Mouse (Mus musculus): ENCODE measurements around the gene Sclt1. TPM values are rescaled to one million over a fixed set of nuclear protein-coding genes. Genes with fewer than 3 reads are reported as not detected.

Sclt1 gene
- polyA plus RNA-seq, 1 experiment, result 0.97 TPM

DNA sequence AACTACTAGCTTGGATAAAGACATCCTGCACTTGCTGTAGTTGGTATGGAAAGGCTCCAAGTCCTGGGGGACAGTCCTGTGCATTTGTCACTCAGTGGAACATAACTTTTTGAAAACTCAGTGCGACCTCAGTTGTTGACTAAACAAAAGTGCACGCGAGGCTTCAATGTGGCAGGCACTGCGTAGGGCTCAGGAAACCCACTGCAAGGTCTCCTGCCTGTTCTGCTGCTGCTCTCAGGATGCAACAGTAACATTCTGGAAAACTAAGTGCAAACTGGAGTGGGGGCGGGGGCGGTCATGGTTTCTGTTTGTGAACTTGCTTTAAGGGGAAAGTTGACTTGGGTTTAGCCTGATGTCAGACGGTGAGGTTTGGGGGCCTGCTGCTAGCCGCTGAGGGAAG, 134.8 kb downstream of the Sclt1 start:
- no peak for DNase-seq (ENCODE audit: low read depth, low spot score)
- WGBS, result 82% methylated on average over 8 of the region's 8 CpGs

DNA sequence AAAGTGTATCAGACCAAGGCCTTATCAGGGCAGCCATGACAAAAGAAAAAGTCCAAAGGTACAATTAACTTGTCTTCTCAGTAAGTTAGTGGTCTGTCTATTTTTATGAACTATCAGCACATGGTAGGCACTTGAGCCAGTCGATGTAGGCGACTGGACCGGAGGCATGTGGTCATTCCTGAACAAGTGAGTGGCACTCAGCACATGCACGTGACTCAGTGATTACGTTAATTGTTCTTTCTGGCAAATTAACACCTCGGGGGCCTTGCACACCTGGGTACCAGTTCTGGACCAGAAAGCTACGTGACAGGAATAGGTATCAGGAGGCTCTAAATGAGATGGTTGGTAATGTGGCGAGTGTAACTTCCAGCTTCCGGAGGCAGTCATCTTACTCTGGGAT, 135.3 kb downstream of the Sclt1 start:
- WGBS, result 94% methylated on average over 9 of the region's 9 CpGs
- no peak for DNase-seq (ENCODE audit: low read depth, low spot score)

GRCm38 (mm10) chr3:41606330-41606664, 136.0 kb downstream of the Sclt1 start:
- 91% methylated on average over 4 of the region's 4 CpGs for WGBS
- no peak for DNase-seq (ENCODE audit: low read depth, low spot score)

DNA sequence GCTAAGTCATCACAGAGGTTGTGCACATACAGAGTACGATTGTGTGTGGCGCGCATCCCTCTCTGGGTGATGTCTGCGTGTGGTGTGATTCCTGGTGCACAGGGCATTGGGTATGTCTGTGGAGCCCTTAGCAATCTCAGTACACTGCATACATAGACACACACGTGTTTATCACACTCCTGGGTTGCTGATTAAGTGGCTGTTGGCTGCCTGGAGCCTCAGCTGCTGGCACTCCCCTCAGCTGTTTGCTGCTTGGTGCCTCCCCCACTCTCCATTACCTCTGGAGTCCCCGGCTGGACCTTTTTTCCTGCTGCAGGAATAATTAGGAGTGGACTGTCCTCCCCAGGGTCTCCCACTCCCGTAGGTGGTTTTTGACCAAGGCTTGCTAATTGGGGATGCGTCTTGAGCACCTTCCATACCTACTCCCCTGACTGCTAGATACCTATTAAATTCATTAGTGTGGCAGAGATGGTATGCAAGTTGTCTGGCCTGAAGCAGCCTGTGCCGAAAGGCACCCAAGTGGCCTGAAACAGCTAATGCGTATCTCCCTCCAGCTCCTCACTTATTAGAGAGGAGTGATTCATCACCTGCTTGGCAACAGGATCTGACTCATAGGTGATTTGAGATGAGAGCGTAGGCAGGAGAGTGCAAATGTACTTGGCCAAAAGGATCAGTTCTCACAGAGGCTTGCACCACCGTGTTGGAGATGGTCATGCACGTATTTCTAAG, 136.5 kb downstream of the Sclt1 start:
- DNase-seq (ENCODE audit: low read depth, low spot score), result no peak
- WGBS, result 87% methylated on average over 13 of the region's 13 CpGs

DNA sequence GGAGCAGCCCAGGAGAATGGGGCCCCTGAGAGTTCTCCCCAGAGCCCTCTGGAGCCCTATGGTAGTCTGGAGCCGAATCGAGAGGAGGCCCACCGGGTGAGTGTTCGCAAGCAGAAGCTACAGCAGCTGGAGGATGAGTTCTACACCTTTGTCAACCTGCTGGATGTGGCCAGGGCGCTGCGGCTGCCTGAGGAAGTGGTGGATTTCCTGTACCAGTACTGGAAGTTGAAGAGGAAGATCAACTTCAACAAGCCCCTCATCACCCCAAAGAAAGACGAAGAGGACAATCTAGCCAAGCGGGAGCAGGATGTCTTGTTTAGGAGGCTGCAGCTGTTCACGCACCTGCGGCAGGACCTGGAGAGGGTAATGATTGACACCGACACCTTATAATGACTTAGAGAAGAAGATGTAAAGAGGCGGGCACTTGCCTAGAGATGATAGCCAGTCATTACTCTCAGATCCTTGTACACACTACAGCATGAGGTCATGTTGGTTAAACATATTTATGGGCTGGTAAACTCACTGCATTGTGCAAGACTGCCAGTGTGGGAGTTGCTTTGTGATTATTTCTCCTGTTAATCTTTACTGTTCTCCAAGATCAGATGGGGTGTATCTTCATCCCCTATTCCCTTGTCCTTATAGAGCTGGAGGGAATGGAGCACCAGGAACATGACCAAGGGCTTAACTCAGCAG, 137.5 kb downstream of the Sclt1 start:
- 60% methylated on average over 12 of the region's 12 CpGs for WGBS
- no peak for DNase-seq (ENCODE audit: low read depth, low spot score)

DNA sequence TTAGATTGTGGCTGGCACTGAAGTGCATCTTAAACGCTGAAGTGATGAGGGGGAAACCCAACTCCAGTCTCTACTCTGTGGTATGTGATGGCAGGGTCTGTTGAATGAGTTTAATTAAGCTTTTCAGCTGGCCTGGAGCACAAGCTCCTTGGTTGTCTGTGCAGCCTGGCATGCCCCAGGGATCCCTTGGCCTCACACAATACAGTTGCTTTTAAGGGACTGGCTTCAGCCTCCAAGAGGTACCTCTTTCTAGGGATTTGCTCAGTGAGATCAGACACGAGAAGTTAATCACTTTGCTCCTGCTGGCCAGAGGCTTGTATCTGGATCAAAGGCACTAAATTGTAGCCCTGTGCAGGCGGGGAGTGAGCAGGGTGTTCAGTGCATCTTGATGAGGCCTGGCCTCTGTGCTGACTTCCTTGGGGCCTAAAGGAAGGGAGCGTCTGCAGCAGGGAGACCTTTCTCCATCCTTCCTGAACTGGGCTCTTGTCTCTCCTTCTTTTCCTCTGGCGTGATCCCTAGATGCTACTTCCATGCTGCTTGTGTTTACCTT, 138.8 kb downstream of the Sclt1 start:
- DNase-seq (ENCODE audit: low read depth, low spot score), result no peak
- 78% methylated on average over 5 of the region's 5 CpGs for WGBS

- DNase-seq (ENCODE audit: low read depth, low spot score), result no peak
- WGBS, result 38% methylated on average over 10 of the region's 10 CpGs
Observed at GRCm38 (mm10) chr3:41602933-41603332, 139.4 kb downstream of the Sclt1 start.

GRCm38 (mm10) chr3:41601226-41602020, 140.9 kb downstream of the Sclt1 start:
- WGBS, result 82% methylated on average over 9 of the region's 9 CpGs
- DNase-seq (ENCODE audit: low read depth, low spot score), result no peak

- no peak for DNase-seq (ENCODE audit: low read depth, low spot score)
- whole genome bisulfite sequencing, result 82% methylated on average over 14 of the region's 14 CpGs
Observed at GRCm38 (mm10) chr3:41599806-41600589, 142.3 kb downstream of the Sclt1 start.

- DNase-seq (ENCODE audit: low read depth, low spot score), result no peak
- 86% methylated on average over 10 of the region's 10 CpGs for WGBS
Observed at GRCm38 (mm10) chr3:41599226-41599625, 143.1 kb downstream of the Sclt1 start.

GRCm38 (mm10) chr3:41598412-41598811, 143.9 kb downstream of the Sclt1 start:
- no peak for DNase-seq (ENCODE audit: low read depth, low spot score)
- 89% methylated on average over 9 of the region's 9 CpGs for WGBS

GRCm38 (mm10) chr3:41597036-41597435, 145.3 kb downstream of the Sclt1 start:
- DNase-seq (ENCODE audit: low read depth, low spot score), result no peak
- WGBS, result 92% methylated on average over 8 of the region's 8 CpGs

DNA sequence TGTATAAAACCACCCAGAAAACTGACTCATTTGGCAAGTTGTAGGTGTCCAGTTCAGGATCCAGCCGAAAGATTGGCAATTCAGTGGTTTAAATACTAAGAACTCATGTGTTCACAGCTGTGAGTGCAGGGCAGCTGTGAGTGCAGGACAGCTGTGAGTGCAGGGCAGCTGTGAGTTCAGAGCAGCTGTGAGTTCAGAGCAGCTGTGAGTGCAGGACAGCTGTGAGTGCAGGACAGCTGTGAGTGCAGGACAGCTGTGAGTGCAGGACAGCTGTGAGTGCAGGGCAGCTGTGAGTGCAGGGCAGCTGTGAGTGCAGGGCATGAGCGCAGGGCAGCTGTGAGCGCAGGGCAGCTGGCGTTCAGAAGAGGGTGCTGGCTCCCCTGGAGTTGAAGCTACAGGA, 147.3 kb downstream of the Sclt1 start:
- 72% methylated on average over 4 of the region's 4 CpGs for WGBS
- no peak for DNase-seq (ENCODE audit: low read depth, low spot score)

GRCm38 (mm10) chr3:41594097-41594879, 148.0 kb downstream of the Sclt1 start:
- WGBS, result 28% methylated on average over 9 of the region's 9 CpGs
- DNase-seq (ENCODE audit: low read depth, low spot score), result no peak

DNA sequence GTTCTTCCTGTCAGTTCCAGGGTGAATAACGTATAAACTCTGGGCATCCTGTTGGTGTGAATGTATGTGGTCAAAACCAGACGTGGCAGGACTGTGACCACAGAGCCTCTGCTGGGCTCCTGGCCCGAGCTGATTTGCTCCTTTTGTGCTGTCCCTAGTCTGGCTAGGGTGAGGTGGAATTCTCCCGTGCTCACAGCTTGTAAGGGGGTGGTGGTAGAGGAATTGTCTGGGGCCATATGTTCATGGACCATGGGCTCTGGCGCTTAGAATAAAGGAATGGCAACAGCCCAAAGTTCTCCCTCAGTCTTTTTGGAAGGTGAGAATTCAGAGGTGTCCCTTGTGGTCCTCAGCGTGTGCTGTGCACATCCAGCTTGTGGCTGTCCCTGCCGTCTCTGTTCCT, 149.5 kb downstream of the Sclt1 start:
- 89% methylated on average over 7 of the region's 7 CpGs for WGBS
- no peak for DNase-seq (ENCODE audit: low read depth, low spot score)

DNA sequence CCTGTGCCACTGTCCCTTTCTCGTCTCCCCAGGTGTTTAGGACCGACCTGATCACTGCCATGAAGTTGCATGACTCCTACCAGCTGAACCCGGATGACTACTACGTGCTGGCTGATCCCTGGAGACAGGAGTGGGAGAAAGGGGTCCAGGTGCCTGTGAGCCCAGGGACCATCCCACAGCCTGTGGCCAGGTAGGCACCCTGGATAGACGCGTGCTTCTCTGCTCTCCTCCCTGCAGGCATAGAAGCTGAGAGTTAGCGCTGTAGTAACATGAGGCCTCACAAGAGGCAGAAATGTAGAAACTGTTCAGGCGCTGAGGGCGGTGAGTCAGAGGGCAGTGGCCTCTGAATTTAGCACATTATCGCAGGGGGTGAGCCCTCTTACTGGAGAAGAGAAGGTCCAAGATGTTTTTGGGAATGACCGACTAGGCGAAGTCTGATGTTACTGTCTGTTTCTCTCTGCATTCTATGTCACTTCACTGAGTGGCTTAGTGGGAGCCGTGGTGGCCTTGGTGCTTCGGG, 150.6 kb downstream of the Sclt1 start:
- no peak for DNase-seq (ENCODE audit: low read depth, low spot score)
- 94% methylated on average over 14 of the region's 14 CpGs for WGBS

DNA sequence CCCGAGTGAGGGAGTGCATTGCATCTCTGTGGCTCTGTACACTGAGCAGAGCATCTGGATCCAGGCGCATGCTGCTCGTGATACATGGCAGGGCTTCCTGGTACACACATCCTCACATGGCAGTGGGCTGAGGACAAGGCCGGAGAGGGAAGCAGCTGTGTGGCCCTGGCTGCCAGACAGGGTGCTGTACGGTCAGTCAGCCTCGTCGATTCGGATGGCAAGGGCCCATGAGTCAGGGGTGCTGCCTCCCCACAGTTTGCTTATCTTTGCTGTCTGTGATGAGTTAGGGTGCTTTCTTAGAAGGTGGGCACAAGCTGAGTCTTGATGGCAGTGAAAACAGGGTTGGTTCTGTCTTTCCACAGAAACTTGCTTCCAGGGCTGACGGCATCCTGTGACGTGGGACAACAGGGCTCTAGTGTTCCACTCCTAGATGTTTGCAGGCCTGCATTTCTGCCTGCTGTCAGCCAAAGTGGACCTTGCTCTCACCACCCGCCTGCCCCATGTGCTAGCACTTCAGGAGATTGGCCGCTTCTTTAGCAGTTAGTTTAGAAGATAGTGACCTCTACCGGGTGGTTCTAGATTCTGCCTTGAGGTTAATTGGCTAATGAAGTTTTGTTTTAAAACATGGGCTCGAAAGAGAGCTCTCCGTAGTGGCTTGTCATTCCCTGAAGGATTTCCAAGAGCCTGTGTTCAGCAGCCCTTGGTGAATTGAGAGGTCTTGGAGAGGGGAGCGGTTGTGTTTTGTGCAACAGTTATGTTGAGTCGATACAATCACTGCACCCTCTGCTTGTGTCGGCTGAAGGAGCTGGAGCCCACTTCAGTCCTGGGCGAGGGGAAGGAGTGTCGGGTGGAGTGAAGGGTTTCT, 151.4 kb downstream of the Sclt1 start:
- no peak for DNase-seq (ENCODE audit: low read depth, low spot score)
- 47% methylated on average over 20 of the region's 20 CpGs for WGBS

GRCm38 (mm10) chr3:41589988-41590387, 152.3 kb downstream of the Sclt1 start:
- WGBS, result 47% methylated on average over 4 of the region's 4 CpGs
- DNase-seq (ENCODE audit: low read depth, low spot score), result no peak
